Mouse (Mus musculus): ENCODE results near the gene Plekhf1.

Gene Plekhf1

GRCm38 (mm10) chr7:38184786-38185185 is 43.0 kb downstream of the Plekhf1 start:
- Histone ChIP-seq H3K36me3 (ENCODE audit: control insufficient read depth, insufficient read depth, low read length, poor library complexity, severe bottlenecking) (no peaks in the 10 kb centered on the region), H3K27me3 (ENCODE audit: control insufficient read depth, insufficient read depth, low read length, poor library complexity, severe bottlenecking) (no peaks in the 10 kb centered on the region)
- no peak for DNase-seq (ENCODE audit: low read depth, low spot score)

- DNase-seq (ENCODE audit: low read depth, low spot score), result no peak
- no peaks in the 10 kb centered on the region for H3K27me3 ChIP-seq (ENCODE audit: control insufficient read depth, insufficient read depth, low read length, poor library complexity, severe bottlenecking)
- H3K36me3 ChIP-seq (ENCODE audit: control insufficient read depth, insufficient read depth, low read length, poor library complexity, severe bottlenecking), result no peaks in the 10 kb centered on the region
Observed at GRCm38 (mm10) chr7:38184418-38184745, 43.4 kb downstream of the Plekhf1 start.

- Histone ChIP-seq H3K27me3 (ENCODE audit: control insufficient read depth, insufficient read depth, low read length, poor library complexity, severe bottlenecking) (no peaks in the 10 kb centered on the region), H3K36me3 (ENCODE audit: control insufficient read depth, insufficient read depth, low read length, poor library complexity, severe bottlenecking) (no peaks in the 10 kb centered on the region)
- peak; percentile 77 for DNase-seq (ENCODE audit: low read depth, low spot score)
Observed at GRCm38 (mm10) chr7:38183709-38184417, 44.0 kb downstream of the Plekhf1 start.

- H3K36me3 ChIP-seq (ENCODE audit: control insufficient read depth, insufficient read depth, low read length, poor library complexity, severe bottlenecking), result no peaks in the 10 kb centered on the region
- DNase-seq (ENCODE audit: low read depth, low spot score), result no peak
- H3K27me3 ChIP-seq (ENCODE audit: control insufficient read depth, insufficient read depth, low read length, poor library complexity, severe bottlenecking), result no peaks in the 10 kb centered on the region
Observed at GRCm38 (mm10) chr7:38182962-38183687, 44.7 kb downstream of the Plekhf1 start, which contains the start of gene 1600014C10Rik. 1600014C10Rik (plus strand) TSS chr7:38183217.

GRCm38 (mm10) chr7:38182596-38182961 is 45.2 kb downstream of the Plekhf1 start:
- DNase-seq (ENCODE audit: low read depth, low spot score), result peak; percentile 88
- no peaks in the 10 kb centered on the region for H3K27me3 ChIP-seq (ENCODE audit: control insufficient read depth, insufficient read depth, low read length, poor library complexity, severe bottlenecking)
- no peaks in the 10 kb centered on the region for H3K36me3 ChIP-seq (ENCODE audit: control insufficient read depth, insufficient read depth, low read length, poor library complexity, severe bottlenecking)

- no peaks in the 10 kb centered on the region for H3K36me3 ChIP-seq (ENCODE audit: control insufficient read depth, insufficient read depth, low read length, poor library complexity, severe bottlenecking)
- peak; percentile 44 for DNase-seq (ENCODE audit: low read depth, low spot score)
- H3K27me3 ChIP-seq (ENCODE audit: control insufficient read depth, insufficient read depth, low read length, poor library complexity, severe bottlenecking), result no peaks in the 10 kb centered on the region
Observed at GRCm38 (mm10) chr7:38181366-38181765, 46.5 kb downstream of the Plekhf1 start.

- H3K27me3 ChIP-seq (ENCODE audit: control insufficient read depth, insufficient read depth, low read length, poor library complexity, severe bottlenecking), result no peaks in the 10 kb centered on the region
- DNase-seq (ENCODE audit: low read depth, low spot score), result no peak
Observed at GRCm38 (mm10) chr7:38179896-38180295, 47.9 kb downstream of the Plekhf1 start.

GRCm38 (mm10) chr7:38176056-38176455 is 51.8 kb downstream of the Plekhf1 start:
- no peak for DNase-seq (ENCODE audit: low read depth, low spot score)
- Histone ChIP-seq H3K36me3 (ENCODE audit: control insufficient read depth, insufficient read depth, low read length, poor library complexity, severe bottlenecking) (no peaks in the 10 kb centered on the region), H3K27me3 (ENCODE audit: control insufficient read depth, insufficient read depth, low read length, poor library complexity, severe bottlenecking) (no peaks in the 10 kb centered on the region)

More at GRCm38 (mm10) chr7:38179896-38180295, 47.9 kb downstream of the Plekhf1 start:
- no peaks in the 10 kb centered on the region for H3K36me3 ChIP-seq (ENCODE audit: control insufficient read depth, insufficient read depth, low read length, poor library complexity, severe bottlenecking)

- no peaks in the 10 kb centered on the region for H3K36me3 ChIP-seq (ENCODE audit: control insufficient read depth, insufficient read depth, low read length, poor library complexity, severe bottlenecking)
- DNase-seq (ENCODE audit: low read depth, low spot score), result no peak
- H3K27me3 ChIP-seq (ENCODE audit: control insufficient read depth, insufficient read depth, low read length, poor library complexity, severe bottlenecking), result no peaks in the 10 kb centered on the region
Observed at GRCm38 (mm10) chr7:38174321-38175148, 53.3 kb downstream of the Plekhf1 start.

GRCm38 (mm10) chr7:38173871-38174270 is 53.9 kb downstream of the Plekhf1 start:
- Histone ChIP-seq H3K36me3 (ENCODE audit: control insufficient read depth, insufficient read depth, low read length, poor library complexity, severe bottlenecking) (no peaks in the 10 kb centered on the region), H3K27me3 (ENCODE audit: control insufficient read depth, insufficient read depth, low read length, poor library complexity, severe bottlenecking) (no peaks in the 10 kb centered on the region)
- DNase-seq (ENCODE audit: low read depth, low spot score), result no peak

- H3K27me3 ChIP-seq (ENCODE audit: control insufficient read depth, insufficient read depth, low read length, poor library complexity, severe bottlenecking), result no peaks in the 10 kb centered on the region
- H3K36me3 ChIP-seq (ENCODE audit: control insufficient read depth, insufficient read depth, low read length, poor library complexity, severe bottlenecking), result no peaks in the 10 kb centered on the region
- peak; percentile 80 for DNase-seq (ENCODE audit: low read depth, low spot score)
Observed at GRCm38 (mm10) chr7:38167724-38168141, 60.1 kb downstream of the Plekhf1 start.

Data from splenic B cell, adult 2 months (primary cell).